Mouse (Mus musculus) kidney, adult 2 months (tissue): Measurements from ENCODE around the gene Trp53i11. TPM values are rescaled to one million over a fixed set of nuclear protein-coding genes. Genes with fewer than 3 reads are reported as not detected.

ENCODE experiments used
- DNase-seq: peaks from one replicate; pipeline ENCODE4 v3.0.0; 2021
- H3K27ac ChIP-seq: fragments of 200-500 bp; 2 replicates; pipeline ENCODE4 v1.5.1; 2012; ENCODE audit warnings: low read depth, low read length, control low read depth, inconsistent platforms; ENCODE audit not compliant: insufficient read depth
- H3K27me3 ChIP-seq: fragments of 200-500 bp; replicated peaks from 2 replicates; pipeline ENCODE4 v1.6.1; 2012; ENCODE audit warnings: mild to moderate bottlenecking, moderate library complexity, low read length, inconsistent platforms; ENCODE audit not compliant: control insufficient read depth, insufficient read depth
- H3K36me3 ChIP-seq: fragments of 200-500 bp; 2 replicates; pipeline ENCODE4 v1.6.1; 2012; ENCODE audit warnings: mild to moderate bottlenecking, moderate library complexity, low read length, inconsistent platforms; ENCODE audit not compliant: control insufficient read depth, insufficient read depth
- H3K4me1 ChIP-seq: fragments of 200-500 bp; 2 replicates; pipeline ENCODE4 v1.6.1; 2011; ENCODE audit warnings: low read length; ENCODE audit not compliant: control insufficient read depth, insufficient read depth
- H3K4me3 ChIP-seq: fragments of 200-500 bp; 2 replicates; pipeline ENCODE4 v1.5.1; 2011; ENCODE audit warnings: mild to moderate bottlenecking, low read depth, low read length, control low read depth; ENCODE audit not compliant: insufficient read depth
- CTCF ChIP-seq: fragments of 200-500 bp; conservative IDR thresholded peaks from 2 replicates; pipeline ENCODE4 v1.5.1; 2011; ENCODE audit warnings: low read depth, mild to moderate bottlenecking, control low read depth, low read length, moderate library complexity, mixed read lengths; ENCODE audit not compliant: insufficient read depth, insufficient read length
- POLR2A ChIP-seq: fragments of 200-500 bp; IDR thresholded peaks from one replicate; pipeline ENCODE4 v1.6.1; 2011; ENCODE audit warnings: low read depth, low read length, control low read depth
- WGBS: fragments of 180-500 bp; shearing (Covaris S2); methylation state at CpG from one replicate; pipeline ENCODE4 v1.1.7; 2018; 5-methylcytosine and 5-hydroxymethylcytosine counted together
- polyA plus RNA-seq: library from polyadenylated mRNA; depleted of rRNA; stranded (reverse); fragments of >200 nt; gene quantifications from 2 replicates; pipeline ENCODE4 v1.2.3, GENCODE M21; 2012

Gene Trp53i11
- polyA plus RNA-seq, 1 experiment, result 18.3 TPM

- no peak for TF ChIP-seq POLR2A
- no peak for TF ChIP-seq CTCF
- Histone ChIP-seq H3K4me3 (no peak overlapping the region), H3K4me1 (peaks cover 6% of the 10 kb centered on the region; the same call in 1 of the 2 replicates), H3K27ac (no peak overlapping the region), H3K27me3 (no peaks in the 10 kb centered on the region), H3K36me3 (no peaks in the 10 kb centered on the region)
- DNase-seq, result no peak
- WGBS, result 100% methylated on average over 2 of the region's 2 CpGs
Observed at GRCm38 (mm10) chr2:93212865-93213264, 25.5 kb downstream of the Trp53i11 start.

- Histone ChIP-seq H3K36me3 (no peaks in the 10 kb centered on the region), H3K27me3 (no peaks in the 10 kb centered on the region), H3K4me1 (peaks cover 6% of the 10 kb centered on the region; the same call in 1 of the 2 replicates), H3K4me3 (no peak overlapping the region), H3K27ac (no peak overlapping the region)
- 64% methylated on average over 1 of the region's 1 CpGs for WGBS
- DNase-seq, result peak; percentile 36
- no peak for TF ChIP-seq CTCF
- no peak for TF ChIP-seq POLR2A
Observed at GRCm38 (mm10) chr2:93214192-93214591, 26.8 kb downstream of the Trp53i11 start.

GRCm38 (mm10) chr2:93215790-93216189 lies 28.4 kb downstream of the Trp53i11 start:
- WGBS, result 82% methylated on average over 10 of the region's 10 CpGs
- Histone ChIP-seq H3K27ac (no peak overlapping the region), H3K36me3 (no peaks in the 10 kb centered on the region)

GRCm38 (mm10) chr2:93217015-93217414 lies 29.7 kb downstream of the Trp53i11 start:
- H3K4me1 ChIP-seq, result peaks cover 6% of the 10 kb centered on the region; the same call in 1 of the 2 replicates
- H3K4me3 ChIP-seq, result no peak overlapping the region
- H3K36me3 ChIP-seq, result no peaks in the 10 kb centered on the region
- TF ChIP-seq CTCF (peak; percentile 73), POLR2A (no peak)
- WGBS, result 15% methylated on average over 7 of the region's 7 CpGs
- 0 out of 2 replicates have a peak overlapping the region, but pooled peaks have one; percentile 17 for H3K27ac ChIP-seq
- DNase-seq, result peak; percentile 88
- H3K27me3 ChIP-seq, result no peaks in the 10 kb centered on the region

More at GRCm38 (mm10) chr2:93215790-93216189, 28.4 kb downstream of the Trp53i11 start:
- H3K27me3 ChIP-seq, result no peaks in the 10 kb centered on the region
- no peak overlapping the region for H3K4me3 ChIP-seq
- peaks cover 6% of the 10 kb centered on the region; the same call in 1 of the 2 replicates for H3K4me1 ChIP-seq
- TF ChIP-seq POLR2A (no peak), CTCF (no peak)
- no peak for DNase-seq

- DNase-seq, result no peak
- H3K4me3 ChIP-seq, result no peak overlapping the region
- H3K27me3 ChIP-seq, result no peaks in the 10 kb centered on the region
- TF ChIP-seq POLR2A (no peak), CTCF (no peak)
- no peaks in the 10 kb centered on the region for H3K36me3 ChIP-seq
- no peak overlapping the region for H3K27ac ChIP-seq
- 79% methylated on average over 7 of the region's 7 CpGs for WGBS
- H3K4me1 ChIP-seq, result peaks cover 6% of the 10 kb centered on the region; the same call in 1 of the 2 replicates
Observed at GRCm38 (mm10) chr2:93218353-93218990, 31.1 kb downstream of the Trp53i11 start.

GRCm38 (mm10) chr2:93219576-93219975 lies 32.2 kb downstream of the Trp53i11 start:
- H3K4me1 ChIP-seq, result peaks cover 6% of the 10 kb centered on the region; the same call in 1 of the 2 replicates
- H3K27ac ChIP-seq, result no peak overlapping the region
- 98% methylated on average over 3 of the region's 3 CpGs for WGBS
- no peak for TF ChIP-seq POLR2A
- TF ChIP-seq CTCF, result no peak
- H3K4me3 ChIP-seq, result no peak overlapping the region
- H3K27me3 ChIP-seq, result no peaks in the 10 kb centered on the region
- no peaks in the 10 kb centered on the region for H3K36me3 ChIP-seq
- DNase-seq, result no peak

GRCm38 (mm10) chr2:93220447-93220846 lies 33.1 kb downstream of the Trp53i11 start:
- Histone ChIP-seq H3K4me1 (peaks cover 6% of the 10 kb centered on the region; the same call in 1 of the 2 replicates), H3K4me3 (no peak overlapping the region), H3K27me3 (no peaks in the 10 kb centered on the region), H3K27ac (no peak overlapping the region), H3K36me3 (no peaks in the 10 kb centered on the region)
- no peak for DNase-seq
- TF ChIP-seq CTCF, result no peak; the same call in 1 of the 2 replicates
- no peak for TF ChIP-seq POLR2A
- 77% methylated on average over 5 of the region's 5 CpGs for WGBS
